Mouse (Mus musculus) induced T-regulatory cell, adult 2 months (primary cell): Measurements from ENCODE around the gene Ppp4r2.

ENCODE experiments used
- DNase-seq: peaks from one replicate; pipeline ENCODE4 v3.0.0-alpha.2; 2012; ENCODE audit warnings: low read depth

The Ppp4r2 gene

DNA sequence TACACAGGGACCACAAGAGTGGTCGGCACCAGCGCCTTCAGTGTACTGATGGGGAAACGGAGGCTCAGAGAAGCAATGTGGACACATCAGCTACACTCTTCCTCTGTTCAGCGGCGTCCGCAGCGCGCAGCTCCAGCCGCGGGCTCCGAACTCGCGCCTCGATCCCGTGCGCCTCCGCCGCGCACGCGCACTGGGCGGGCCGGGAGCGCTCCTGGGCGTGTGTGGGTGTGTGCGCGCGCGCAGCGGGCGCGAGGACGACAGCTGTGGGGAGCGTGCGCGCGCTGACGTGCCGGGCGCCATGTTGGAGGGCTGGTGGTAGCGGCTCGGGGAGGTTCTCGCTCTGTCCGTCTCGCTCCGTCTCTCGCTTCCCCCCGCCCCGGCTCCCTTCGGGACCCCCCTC is at the start of gene Ppp4r2:
TSS of gene Ppp4r2 (plus strand) at position 268 of the 400 bp plus-strand sequence.
- DNase-seq: peak; percentile 95

DNA sequence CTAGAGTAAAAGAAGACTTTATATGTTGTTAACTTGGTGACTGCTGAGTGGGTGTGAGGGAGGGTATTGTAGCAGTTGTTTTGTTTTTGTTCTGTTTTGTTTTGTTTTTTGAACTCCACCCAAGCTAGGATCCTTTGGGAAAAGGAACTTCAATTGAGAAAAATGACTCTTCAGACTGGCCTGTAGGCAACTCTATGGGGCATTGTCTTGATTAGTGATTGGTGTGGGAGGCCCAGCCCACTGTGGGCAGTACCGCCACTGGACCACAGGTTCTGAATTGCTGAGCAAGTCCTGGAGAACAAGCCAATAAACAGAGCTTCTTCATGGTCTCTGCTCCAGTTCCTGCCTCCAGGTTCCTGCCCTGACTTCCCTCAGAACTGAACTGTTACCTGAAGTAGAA is 45.7 kb upstream of the Ppp4r2 start:
- DNase-seq: no peak

DNA sequence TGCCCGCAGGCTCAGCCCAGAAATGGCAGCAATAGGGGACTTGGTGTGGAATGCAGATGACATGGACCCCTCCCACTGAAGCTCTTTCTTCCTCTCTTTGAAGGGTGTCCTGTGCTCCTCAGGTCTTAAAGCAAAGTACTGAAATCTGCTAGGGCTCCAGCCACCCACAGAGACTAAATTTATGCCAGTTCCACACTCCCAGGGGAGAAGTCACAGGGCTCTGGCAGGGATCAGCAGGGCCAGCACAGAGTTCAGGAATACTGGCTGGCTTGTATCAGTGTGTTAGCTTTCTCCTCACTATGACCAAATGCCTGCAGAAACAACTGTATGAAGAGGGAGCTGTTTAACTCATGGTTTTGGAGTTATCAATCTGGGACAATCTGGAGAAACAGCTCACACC is 44.3 kb upstream of the Ppp4r2 start:
- DNase-seq: no peak

DNA sequence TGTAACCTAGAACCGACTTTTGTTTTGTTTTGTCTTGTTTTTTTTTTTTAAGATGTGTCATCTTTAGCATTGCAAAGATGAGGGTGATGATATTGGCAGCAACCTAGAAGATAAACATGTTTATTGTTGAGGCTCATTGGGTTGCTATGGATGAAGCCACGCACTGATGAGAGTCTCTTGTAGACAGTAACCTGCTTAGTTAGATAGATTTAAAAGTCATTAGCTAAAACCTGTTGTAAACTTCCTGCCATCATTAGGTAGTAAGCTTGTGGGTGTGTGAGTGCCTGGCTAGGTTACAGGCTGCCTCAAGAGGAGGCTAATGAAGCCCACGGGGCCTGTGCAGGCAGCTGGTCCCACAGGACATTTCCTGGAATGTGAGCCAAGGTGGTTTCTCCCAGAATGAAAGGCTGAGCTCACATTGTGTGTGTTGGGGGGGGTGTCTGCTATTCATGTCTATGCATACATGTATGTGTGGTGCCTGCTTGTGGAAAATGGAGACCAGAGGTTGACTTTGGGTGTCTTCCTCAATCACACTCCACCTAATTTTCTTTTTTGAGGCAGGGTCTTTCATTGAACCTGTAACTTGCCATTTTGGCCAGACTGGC is 41.3 kb upstream of the Ppp4r2 start:
- DNase-seq: no peak

DNA sequence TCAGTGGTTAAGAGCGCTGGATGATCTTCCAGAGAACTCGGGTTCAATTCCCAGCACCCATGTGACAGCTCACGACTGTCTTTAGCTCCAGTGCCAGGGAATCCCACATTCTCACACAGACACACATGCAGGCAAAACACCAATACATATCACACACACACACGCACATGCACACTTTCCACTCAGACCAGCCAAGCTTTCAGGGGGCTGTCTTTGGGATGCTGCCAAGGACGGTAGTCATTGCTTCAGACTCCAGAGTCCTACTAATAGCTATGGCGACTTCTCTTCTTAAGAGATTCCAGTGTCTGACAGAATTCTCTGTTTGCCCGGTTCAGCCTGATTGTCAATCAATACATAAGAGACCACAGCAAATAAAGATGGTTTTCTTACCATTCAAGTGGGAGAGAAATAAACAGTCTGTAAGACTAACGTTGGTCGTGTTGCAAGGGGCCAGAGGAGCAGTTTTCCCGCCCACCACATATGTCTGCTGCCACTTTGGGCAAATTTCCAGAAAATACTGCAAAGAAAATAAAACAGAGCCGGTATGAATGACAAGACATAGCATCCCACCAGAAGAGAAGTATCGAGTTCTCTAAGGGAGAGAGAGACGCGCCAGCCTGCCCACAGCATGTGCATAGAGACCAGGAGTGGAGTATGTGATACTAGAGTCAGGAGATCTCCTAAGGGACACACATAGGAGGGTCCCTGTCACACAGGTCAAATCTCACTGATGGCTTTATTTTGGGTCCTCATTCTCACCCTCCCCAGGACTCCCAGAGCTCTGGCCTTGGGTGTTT is 40.3 kb upstream of the Ppp4r2 start:
- no peak for DNase-seq

DNA sequence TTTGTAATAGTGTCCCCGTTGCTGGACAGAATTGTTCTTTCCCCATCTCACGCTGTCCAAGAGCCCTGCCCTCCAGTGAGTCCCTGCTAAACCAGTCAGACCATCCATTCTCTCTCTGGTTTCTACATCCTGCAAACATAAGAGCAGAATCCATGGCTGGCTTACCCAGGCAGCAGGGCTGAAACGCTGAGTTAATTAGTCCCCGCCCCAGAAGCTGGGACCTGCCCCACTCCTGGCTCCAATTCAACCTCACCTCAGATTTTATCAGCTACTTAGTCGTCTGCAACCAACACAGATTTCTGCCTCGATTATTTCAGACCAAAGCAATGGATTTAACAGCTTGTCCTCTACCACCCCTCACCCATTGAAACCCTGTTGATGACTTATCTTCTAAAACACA is 37.6 kb upstream of the Ppp4r2 start:
- DNase-seq: no peak

DNA sequence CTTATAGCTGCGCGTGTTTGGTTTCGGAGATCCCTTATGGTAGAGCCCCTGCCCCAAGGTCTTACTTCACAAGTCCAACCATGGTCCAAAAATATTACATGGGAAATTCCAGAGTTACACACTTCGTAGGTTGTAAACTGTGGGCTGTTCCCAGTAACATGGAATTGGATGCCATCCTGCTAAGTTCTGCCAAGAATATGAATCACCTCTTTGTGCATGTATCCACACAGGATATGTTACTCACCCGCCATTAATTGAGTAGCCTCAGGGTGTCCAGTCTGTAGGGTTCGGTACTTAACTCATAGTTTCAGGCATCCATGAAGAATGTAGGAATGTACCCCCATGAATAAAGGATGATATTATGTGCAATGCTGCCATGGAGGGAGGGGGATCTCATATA is 34.1 kb upstream of the Ppp4r2 start:
- DNase-seq: no peak

DNA sequence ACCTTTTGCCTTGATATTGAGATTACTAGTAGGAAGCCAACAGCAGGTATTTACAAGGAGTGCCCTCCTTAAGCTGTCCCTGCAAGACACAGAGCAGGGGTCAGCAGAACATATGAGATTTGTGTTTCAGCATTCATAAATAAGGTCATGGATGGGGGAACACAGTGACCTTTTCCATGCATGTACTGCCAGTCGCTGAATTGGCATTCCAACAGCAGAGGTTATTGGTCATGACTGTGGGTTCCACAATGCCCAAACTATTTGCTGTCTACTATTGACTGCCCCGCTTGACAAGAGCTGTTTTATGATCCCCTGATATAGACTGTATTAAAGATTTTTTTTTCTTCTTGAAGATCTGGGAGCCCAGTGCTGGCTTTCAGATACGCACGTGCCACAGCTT is 33.7 kb upstream of the Ppp4r2 start:
- DNase-seq: no peak

DNA sequence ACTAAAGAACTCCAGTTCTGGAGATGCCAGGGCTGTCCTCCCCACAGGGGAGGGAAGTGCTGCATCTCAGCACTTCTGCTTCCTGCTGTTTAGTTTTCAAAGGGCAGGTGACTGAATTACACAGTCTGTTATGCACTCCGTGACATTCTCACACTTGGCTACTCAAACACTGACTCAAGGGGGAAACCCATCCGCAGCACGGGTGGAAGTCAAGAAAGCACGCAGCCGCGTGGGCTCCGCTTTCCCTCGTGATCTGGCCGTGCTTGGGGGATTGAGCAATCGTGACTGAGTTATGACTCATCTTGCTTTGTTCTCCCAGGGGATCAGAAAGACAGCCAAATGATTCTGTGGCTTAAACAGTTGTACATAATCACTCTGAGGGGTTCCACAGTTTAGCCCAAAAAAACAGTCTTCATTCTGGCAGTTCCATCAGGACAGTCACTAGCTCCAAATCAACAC is 32.9 kb upstream of the Ppp4r2 start:
- peak; percentile 68 for DNase-seq

DNA sequence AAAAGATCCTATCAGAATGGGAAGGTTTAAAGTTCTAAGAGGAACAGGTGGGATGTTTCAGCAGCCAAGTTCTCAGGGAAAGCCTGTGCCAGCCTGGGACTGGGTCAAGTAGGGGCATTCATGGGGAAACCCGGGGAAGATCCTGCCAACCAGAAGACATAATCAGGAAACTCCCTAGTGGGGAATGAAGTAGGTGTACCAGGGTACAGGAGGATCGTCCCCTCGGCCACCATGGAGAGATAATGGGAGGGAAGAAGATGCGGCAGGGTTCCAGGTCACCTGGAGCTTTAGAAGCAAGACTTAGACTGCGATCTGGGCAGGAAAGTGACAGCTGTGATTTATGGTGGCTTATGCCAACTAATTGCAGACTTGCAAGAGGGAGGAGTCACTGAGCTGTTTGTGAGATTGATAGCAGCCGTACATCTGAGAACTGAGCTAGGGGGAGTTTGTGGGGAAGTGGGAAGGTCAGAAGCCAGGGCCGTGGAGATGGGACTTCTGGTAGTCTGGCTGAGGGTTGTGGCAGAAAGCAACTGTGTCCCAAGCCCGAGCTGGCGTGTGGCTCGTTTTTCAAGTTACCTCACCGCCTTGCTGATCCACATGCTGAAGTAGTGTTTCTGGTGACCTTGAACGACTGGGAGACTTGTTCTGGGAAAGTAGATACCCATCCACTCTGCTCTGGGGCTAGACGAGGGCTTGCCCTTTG is 30.9 kb upstream of the Ppp4r2 start:
- DNase-seq: peak; percentile 48

DNA sequence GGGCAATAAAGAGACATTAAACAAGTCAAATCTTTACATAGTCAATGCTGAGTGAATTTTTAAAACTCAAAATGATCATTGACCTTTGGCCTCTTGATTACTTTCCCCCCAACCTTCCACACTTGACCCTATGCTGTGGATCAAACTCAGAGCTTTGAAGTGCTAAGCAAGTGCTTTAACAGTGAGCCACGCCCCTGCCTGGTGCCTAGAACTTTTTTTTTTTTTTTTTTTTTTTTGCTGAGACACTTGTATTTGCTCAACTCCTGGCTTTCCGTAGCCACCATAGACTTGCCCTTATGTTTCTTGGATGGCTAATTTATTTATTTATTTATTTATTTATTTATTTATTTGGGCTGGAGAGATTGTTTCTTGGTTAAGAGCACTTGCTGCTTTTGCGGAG is 30.2 kb upstream of the Ppp4r2 start:
- DNase-seq: no peak

DNA sequence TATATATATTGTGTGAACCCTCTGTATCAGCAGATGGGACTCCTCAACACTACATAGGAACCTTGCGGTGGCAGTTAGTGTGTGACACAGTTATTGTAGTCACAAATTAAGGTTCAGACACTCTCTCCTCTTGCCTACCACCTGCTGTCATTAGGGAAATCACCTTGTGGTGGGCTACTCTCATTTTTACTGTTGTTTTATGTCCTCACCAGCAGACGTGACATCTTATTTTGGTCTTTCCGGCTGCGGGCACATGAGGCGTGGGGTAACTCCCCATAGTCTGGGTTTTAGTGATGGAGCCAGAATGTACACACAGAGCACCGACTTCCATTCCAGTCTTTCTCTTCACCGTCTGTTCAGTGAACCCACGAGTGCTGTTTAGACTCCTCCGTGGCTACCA is 26.2 kb upstream of the Ppp4r2 start:
- DNase-seq: peak; percentile 89

DNA sequence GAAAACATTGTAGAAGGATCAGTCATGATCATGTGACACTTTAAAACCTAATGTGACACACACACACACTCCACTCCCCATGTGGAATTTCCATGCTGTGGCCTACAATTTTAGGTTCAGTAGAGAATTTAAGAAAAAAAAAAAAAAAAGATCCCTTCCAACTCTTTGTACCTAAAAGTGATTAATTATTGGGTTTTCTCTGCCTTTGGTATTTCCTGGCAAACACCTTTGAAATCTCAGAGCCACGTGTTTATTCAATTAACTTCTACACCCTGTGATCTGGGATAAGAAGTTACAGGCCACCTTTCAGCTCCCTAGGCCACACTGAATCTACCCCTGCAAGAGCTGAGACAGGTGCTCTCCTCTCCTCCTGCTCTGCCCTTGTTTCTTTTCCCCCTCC is 25.7 kb upstream of the Ppp4r2 start:
- peak; percentile 39 for DNase-seq

DNA sequence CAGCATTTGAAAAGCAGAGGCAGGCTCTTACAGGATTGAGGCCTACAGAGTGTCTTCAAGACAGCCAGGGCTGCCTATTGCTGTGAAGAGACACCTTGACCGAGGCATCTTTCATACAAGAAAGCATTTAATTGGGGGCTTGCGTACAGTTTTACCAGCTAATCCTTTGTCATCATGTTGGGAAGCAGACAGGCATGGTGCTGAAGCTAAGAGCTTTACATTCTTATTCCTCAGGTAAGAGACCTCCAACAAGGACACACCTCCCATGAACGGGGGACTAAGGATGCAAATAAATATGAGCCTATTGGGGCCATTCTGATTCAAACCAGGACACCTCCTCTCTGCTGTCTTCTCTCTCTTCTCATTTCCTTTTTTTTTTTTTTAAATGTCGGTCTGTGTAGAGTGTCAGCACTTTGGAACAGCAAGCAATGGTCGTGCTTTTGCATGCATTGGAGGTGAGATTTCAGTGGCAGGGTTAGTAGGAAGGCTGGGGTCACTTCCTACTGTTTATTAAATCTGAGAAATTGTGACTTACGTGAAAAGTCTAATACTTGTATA is 25.1 kb upstream of the Ppp4r2 start:
- DNase-seq: no peak

DNA sequence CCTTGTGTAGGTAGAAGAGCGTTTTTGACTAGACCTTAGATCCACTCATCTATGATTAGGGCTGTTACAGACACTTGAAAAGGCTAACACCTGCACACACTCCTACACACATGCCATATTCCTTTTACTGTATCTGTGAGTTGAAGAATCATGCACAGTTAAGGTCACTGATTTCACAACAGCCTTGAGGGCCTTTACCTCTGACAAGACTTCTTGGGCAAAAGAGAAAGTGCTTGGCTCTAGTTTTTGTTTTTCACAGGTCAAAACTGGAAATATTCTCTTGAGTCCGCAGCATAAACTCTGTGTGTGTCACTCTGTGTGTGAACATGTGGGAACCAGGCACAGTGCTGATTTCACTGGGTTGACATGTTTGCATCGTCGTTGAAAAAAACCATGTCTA is 23.3 kb upstream of the Ppp4r2 start:
- DNase-seq: no peak

DNA sequence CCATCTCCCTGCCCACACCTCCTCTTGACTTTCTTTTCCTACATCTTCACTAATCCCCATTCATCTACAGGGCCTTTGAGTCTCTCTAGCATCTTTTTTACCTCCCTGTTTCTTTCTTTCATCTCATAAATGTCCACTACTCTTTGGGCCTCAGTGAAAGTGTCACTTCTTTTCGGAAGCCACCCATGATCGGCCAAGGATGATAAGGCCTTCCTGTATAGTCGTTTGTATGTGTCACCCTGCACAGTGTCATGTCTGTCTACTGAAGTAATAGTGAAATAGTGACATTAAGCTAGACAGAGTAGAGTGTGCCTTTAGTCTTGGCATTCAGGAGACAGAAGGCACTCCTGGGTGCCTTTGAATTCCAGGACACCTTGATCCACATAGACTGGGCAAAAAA is 21.7 kb upstream of the Ppp4r2 start:
- DNase-seq: no peak

DNA sequence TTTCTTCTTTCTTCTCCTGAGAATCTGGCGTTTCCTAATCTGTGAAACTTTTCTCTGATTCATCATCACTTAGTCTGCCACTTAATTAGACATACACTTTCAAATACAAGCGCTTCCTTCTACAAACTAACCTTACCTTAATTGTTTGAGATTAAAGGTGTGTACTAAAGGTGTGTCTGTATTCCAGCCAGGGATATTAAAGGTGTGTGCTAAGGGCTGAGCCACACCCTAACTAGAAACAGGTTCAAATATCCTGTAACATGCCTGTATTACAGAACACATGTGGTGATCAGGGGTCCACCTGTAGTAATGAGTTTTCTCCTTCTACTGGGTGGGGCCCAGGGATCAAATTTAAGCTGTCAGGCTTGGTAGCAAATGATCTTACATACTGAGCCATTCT is 12.1 kb upstream of the Ppp4r2 start:
- no peak for DNase-seq

DNA sequence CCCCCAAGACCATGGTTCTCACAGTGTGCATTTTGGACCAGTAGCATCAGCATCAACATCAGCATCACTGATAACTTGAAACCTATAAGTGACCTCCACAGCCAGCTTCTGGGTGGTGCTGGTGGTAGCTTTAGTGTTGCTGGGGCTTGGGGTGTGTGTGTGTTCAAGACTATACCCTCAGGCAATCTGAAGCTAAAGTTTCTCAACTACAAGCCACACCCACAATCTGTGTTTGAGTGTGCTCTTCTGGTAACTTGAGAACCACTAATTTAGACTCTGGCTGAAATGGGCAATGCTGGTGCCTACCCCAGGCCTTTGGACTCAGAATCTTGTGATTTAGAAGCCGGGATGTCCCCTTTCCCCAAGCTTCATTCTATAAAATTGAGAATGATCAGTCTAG is 10.1 kb upstream of the Ppp4r2 start:
- DNase-seq: no peak

DNA sequence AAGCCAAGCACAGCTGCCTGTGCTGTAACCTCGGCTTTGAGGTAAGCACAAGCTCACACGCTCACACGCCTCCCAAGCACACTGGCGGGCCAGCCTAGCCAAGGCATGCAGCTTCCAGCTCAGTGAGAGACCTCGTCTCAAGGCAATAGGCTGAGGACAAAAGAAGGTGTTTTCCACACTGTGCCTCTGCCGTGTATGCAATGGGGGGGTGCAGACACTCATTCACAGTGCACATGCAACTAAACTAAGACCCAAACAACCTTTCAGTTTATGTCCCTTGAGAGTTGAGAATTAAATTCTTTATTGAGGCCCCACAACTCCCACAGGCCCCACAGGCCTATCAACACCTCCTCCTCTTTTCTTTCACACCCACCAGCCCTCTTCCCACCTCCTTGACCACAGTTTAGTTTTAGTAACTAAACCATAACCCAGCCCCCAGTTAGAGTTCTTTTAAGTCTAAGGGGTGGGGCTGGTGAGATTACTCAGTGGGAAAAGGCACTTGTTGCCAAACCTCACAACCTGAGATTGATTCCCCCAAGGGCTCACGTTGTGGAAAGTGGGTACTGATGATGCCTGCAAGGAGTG is 8.9 kb upstream of the Ppp4r2 start:
- peak; percentile 57 for DNase-seq

DNA sequence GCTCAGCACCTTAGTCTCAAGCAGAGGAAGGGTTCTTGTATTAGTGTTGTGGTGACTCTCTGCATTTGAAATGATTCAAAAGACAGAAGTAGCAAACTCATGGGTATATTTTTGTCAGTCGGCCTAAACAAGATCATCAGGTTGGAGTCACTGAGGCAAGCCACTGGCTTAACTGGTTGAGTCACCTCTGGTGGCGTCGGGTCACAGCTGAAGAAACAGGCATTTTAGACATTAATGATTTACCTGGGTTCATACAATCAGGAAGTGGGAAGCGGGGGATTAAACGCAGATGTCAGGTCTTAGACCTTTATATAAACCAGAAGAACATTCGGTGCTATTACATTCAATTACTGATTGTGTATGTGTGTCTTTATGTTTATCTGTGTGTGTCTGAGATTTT is 7.4 kb upstream of the Ppp4r2 start:
- DNase-seq: no peak

DNA sequence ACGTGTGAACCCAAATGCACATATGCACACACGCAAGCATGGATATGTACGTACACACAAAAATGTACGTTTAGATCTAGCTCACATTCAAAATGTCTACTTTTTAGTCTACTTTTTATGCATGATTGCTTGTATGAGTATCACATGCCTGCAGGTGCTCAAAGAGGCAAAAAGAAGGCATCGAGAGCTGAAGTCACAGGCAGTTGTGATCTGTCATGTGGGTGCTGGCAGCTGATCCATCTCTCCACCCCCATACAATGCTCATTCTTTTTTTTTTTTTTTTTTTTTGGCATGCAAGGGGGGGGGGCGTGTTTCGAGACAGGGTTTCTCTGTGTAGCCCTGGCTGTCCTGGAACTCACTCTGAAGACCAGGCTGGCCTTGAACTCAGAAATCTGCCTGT is 4.9 kb upstream of the Ppp4r2 start:
- DNase-seq: no peak

DNA sequence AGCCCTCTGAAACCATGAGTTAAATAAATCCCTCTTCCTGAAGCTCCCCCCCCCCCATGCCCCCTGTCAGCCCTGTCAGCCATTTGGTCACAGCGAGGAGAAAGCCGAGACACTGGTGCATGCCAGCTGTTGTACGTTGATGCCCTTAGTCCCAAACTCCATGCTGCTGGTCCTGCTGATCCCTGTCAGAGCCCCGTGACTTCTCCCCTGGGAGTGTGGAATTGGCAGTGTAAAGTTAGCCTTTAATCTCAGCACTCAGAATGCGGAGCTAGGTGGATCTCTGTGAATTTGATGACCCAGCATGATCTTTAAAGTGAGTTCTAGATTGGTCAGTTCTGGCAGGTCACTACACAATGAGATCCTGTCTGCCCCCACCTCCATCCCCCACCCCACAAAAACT is 3.7 kb upstream of the Ppp4r2 start:
- DNase-seq: no peak

DNA sequence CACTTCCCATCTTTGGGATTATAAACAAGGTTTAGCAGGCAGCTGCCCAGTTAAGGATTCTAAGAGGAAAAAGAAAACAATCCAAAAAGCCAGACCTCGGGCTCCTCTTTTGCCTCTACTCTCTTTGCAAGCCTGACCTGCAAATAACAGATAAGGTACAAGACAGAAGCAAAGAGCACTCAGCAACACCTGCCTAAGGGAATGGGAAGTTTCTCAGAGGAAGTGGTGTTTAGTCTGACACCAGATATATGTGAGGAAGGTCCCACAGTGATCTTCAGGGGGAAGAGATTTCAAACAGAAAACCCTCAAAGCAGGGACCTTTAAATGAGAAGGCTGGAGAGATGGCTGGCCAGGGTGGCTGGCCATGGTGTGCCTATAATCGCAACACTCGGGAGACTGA is 2.2 kb upstream of the Ppp4r2 start:
- no peak for DNase-seq
